Mouse (Mus musculus): ENCODE results near the gene Nme8. TPM values are rescaled to one million over a fixed set of nuclear protein-coding genes. Genes with fewer than 3 reads are reported as not detected.

Gene Nme8
- polyA plus RNA-seq, 1 experiment from 2014 or later = not detected

- Histone ChIP-seq H3K27me3 (ENCODE audit: insufficient read depth, low read length) (no peaks in the 10 kb centered on the region), H3K27ac (ENCODE audit: low read length) (no peak overlapping the region), H3K9ac (replicated peaks; ENCODE audit: low read length) (no peak overlapping the region), H3K9me3 (ENCODE audit: low read length) (no peaks in the 10 kb centered on the region), H3K36me3 (ENCODE audit: insufficient read depth, low read length) (no peaks in the 10 kb centered on the region), H3K4me1 (ENCODE audit: insufficient read depth, low read length) (no peaks in the 10 kb centered on the region), H3K4me2 (replicated peaks; ENCODE audit: low read depth, low read length) (no peak overlapping the region), H3K4me3 (ENCODE audit: low read length) (no peak overlapping the region)
- WGBS = 86% methylated on average over 2 of the region's 2 CpGs
- ATAC-seq (ENCODE audit: low FRiP score, low TSS enrichment) = no peak
Measured at GRCm38 (mm10) chr13:19649824-19650223, 47.8 kb downstream of the Nme8 start.

GRCm38 (mm10) chr13:19644225-19644624 is 53.4 kb downstream of the Nme8 start:
- no peak overlapping the region for H3K27ac ChIP-seq (ENCODE audit: low read length)
- H3K4me3 ChIP-seq (ENCODE audit: low read length) = no peak overlapping the region
- H3K9ac ChIP-seq (replicated peaks; ENCODE audit: low read length) = no peak overlapping the region
- no peak overlapping the region for H3K4me2 ChIP-seq (replicated peaks; ENCODE audit: low read depth, low read length)
- H3K27me3 ChIP-seq (ENCODE audit: insufficient read depth, low read length) = no peaks in the 10 kb centered on the region
- no peaks in the 10 kb centered on the region for H3K4me1 ChIP-seq (ENCODE audit: insufficient read depth, low read length)
- no peaks in the 10 kb centered on the region for H3K9me3 ChIP-seq (ENCODE audit: low read length)
- 79% methylated on average over 2 of the region's 2 CpGs for WGBS
- no peaks in the 10 kb centered on the region for H3K36me3 ChIP-seq (ENCODE audit: insufficient read depth, low read length)
- ATAC-seq (ENCODE audit: low FRiP score, low TSS enrichment) = no peak

GRCm38 (mm10) chr13:19643519-19643918 is 54.1 kb downstream of the Nme8 start:
- no peak for ATAC-seq (ENCODE audit: low FRiP score, low TSS enrichment)
- Histone ChIP-seq H3K4me1 (ENCODE audit: insufficient read depth, low read length) (no peaks in the 10 kb centered on the region), H3K9ac (replicated peaks; ENCODE audit: low read length) (no peak overlapping the region), H3K9me3 (ENCODE audit: low read length) (no peaks in the 10 kb centered on the region), H3K27ac (ENCODE audit: low read length) (no peak overlapping the region), H3K27me3 (ENCODE audit: insufficient read depth, low read length) (no peaks in the 10 kb centered on the region), H3K4me2 (replicated peaks; ENCODE audit: low read depth, low read length) (no peak overlapping the region), H3K4me3 (ENCODE audit: low read length) (no peak overlapping the region), H3K36me3 (ENCODE audit: insufficient read depth, low read length) (no peaks in the 10 kb centered on the region)
- 54% methylated on average over 1 of the region's 1 CpGs for WGBS

- Histone ChIP-seq H3K4me1 (ENCODE audit: insufficient read depth, low read length) (no peaks in the 10 kb centered on the region), H3K27me3 (ENCODE audit: insufficient read depth, low read length) (no peaks in the 10 kb centered on the region), H3K27ac (ENCODE audit: low read length) (no peak overlapping the region), H3K9me3 (ENCODE audit: low read length) (no peaks in the 10 kb centered on the region), H3K9ac (replicated peaks; ENCODE audit: low read length) (no peak overlapping the region), H3K4me3 (ENCODE audit: low read length) (no peak overlapping the region), H3K4me2 (replicated peaks; ENCODE audit: low read depth, low read length) (no peak overlapping the region), H3K36me3 (ENCODE audit: insufficient read depth, low read length) (no peaks in the 10 kb centered on the region)
- ATAC-seq (ENCODE audit: low FRiP score, low TSS enrichment) = no peak
- WGBS = 82% methylated on average over 2 of the region's 2 CpGs
Measured at GRCm38 (mm10) chr13:19640203-19640851, 57.3 kb downstream of the Nme8 start.

GRCm38 (mm10) chr13:19636131-19636530 is 61.5 kb downstream of the Nme8 start:
- Histone ChIP-seq H3K9ac (replicated peaks; ENCODE audit: low read length) (no peak overlapping the region), H3K4me1 (ENCODE audit: insufficient read depth, low read length) (no peaks in the 10 kb centered on the region), H3K27me3 (ENCODE audit: insufficient read depth, low read length) (no peaks in the 10 kb centered on the region), H3K36me3 (ENCODE audit: insufficient read depth, low read length) (no peaks in the 10 kb centered on the region), H3K27ac (ENCODE audit: low read length) (no peak overlapping the region), H3K4me2 (replicated peaks; ENCODE audit: low read depth, low read length) (no peak overlapping the region), H3K9me3 (ENCODE audit: low read length) (no peaks in the 10 kb centered on the region), H3K4me3 (ENCODE audit: low read length) (no peak overlapping the region)
- ATAC-seq (ENCODE audit: low FRiP score, low TSS enrichment) = no peak; the same call in 1 of the 2 replicates
- whole genome bisulfite sequencing = 72% methylated on average over 4 of the region's 4 CpGs

- Histone ChIP-seq H3K4me1 (ENCODE audit: insufficient read depth, low read length) (no peaks in the 10 kb centered on the region), H3K4me3 (ENCODE audit: low read length) (no peak overlapping the region), H3K9me3 (ENCODE audit: low read length) (no peaks in the 10 kb centered on the region), H3K9ac (replicated peaks; ENCODE audit: low read length) (no peak overlapping the region), H3K27me3 (ENCODE audit: insufficient read depth, low read length) (no peaks in the 10 kb centered on the region), H3K4me2 (replicated peaks; ENCODE audit: low read depth, low read length) (no peak overlapping the region), H3K27ac (ENCODE audit: low read length) (no peak overlapping the region), H3K36me3 (ENCODE audit: insufficient read depth, low read length) (no peaks in the 10 kb centered on the region)
- ATAC-seq (ENCODE audit: low FRiP score, low TSS enrichment) = no peak
- WGBS = 90% methylated on average over 5 of the region's 5 CpGs
Measured at GRCm38 (mm10) chr13:19630768-19631709, 66.6 kb downstream of the Nme8 start.

- WGBS = 50% methylated on average over 1 of the region's 1 CpGs
- Histone ChIP-seq H3K4me2 (replicated peaks; ENCODE audit: low read depth, low read length) (no peak overlapping the region), H3K27ac (ENCODE audit: low read length) (no peak overlapping the region), H3K4me1 (ENCODE audit: insufficient read depth, low read length) (0 out of 2 replicates have a peak, but pooled peaks cover 7% of the 10 kb centered on the region), H3K9me3 (ENCODE audit: low read length) (no peaks in the 10 kb centered on the region), H3K9ac (replicated peaks; ENCODE audit: low read length) (no peak overlapping the region), H3K4me3 (ENCODE audit: low read length) (no peak overlapping the region), H3K36me3 (ENCODE audit: insufficient read depth, low read length) (no peaks in the 10 kb centered on the region), H3K27me3 (ENCODE audit: insufficient read depth, low read length) (peaks cover 12% of the 10 kb centered on the region)
- ATAC-seq (ENCODE audit: low FRiP score, low TSS enrichment) = no peak
Measured at GRCm38 (mm10) chr13:19626473-19626872, 71.1 kb downstream of the Nme8 start.

- no peaks in the 10 kb centered on the region for H3K9me3 ChIP-seq (ENCODE audit: low read length)
- H3K9ac ChIP-seq (replicated peaks; ENCODE audit: low read length) = no peak overlapping the region
- 75% methylated on average over 11 of the region's 11 CpGs for WGBS
- H3K36me3 ChIP-seq (ENCODE audit: insufficient read depth, low read length) = no peaks in the 10 kb centered on the region
- H3K4me1 ChIP-seq (ENCODE audit: insufficient read depth, low read length) = 0 out of 2 replicates have a peak, but pooled peaks cover 7% of the 10 kb centered on the region
- no peak overlapping the region for H3K27ac ChIP-seq (ENCODE audit: low read length)
- peaks cover 12% of the 10 kb centered on the region for H3K27me3 ChIP-seq (ENCODE audit: insufficient read depth, low read length)
- H3K4me3 ChIP-seq (ENCODE audit: low read length) = no peak overlapping the region
- no peak overlapping the region for H3K4me2 ChIP-seq (replicated peaks; ENCODE audit: low read depth, low read length)
- ATAC-seq (ENCODE audit: low FRiP score, low TSS enrichment) = no peak
Measured at GRCm38 (mm10) chr13:19624632-19625320, 72.8 kb downstream of the Nme8 start.

GRCm38 (mm10) chr13:19623228-19623905 is 74.2 kb downstream of the Nme8 start:
- no peaks in the 10 kb centered on the region for H3K36me3 ChIP-seq (ENCODE audit: insufficient read depth, low read length)
- 22% methylated on average over 30 of the region's 30 CpGs for WGBS
- ATAC-seq (ENCODE audit: low FRiP score, low TSS enrichment) = peak; percentile 7; the same call in 1 of the 2 replicates
- peak overlapping the region; percentile 52 for H3K4me3 ChIP-seq (ENCODE audit: low read length)
- H3K9ac ChIP-seq (replicated peaks; ENCODE audit: low read length) = peak overlapping the region; percentile 63
- H3K4me1 ChIP-seq (ENCODE audit: insufficient read depth, low read length) = 0 out of 2 replicates have a peak, but pooled peaks cover 7% of the 10 kb centered on the region
- no peaks in the 10 kb centered on the region for H3K9me3 ChIP-seq (ENCODE audit: low read length)
- H3K27ac ChIP-seq (ENCODE audit: low read length) = no peak overlapping the region
- peaks cover 12% of the 10 kb centered on the region for H3K27me3 ChIP-seq (ENCODE audit: insufficient read depth, low read length)
- H3K4me2 ChIP-seq (replicated peaks; ENCODE audit: low read depth, low read length) = peak overlapping the region; percentile 93

Data from kidney, embryonic 16.5 days (tissue).